Mouse (Mus musculus) liver, adult (tissue): ENCODE data around the gene Cela1.

Source experiments
- GATA4 ChIP-seq: IDR thresholded peaks from 2 replicates; pipeline ENCODE4 v1.6.1; 2014; ENCODE audit warnings: mild to moderate bottlenecking, low read length; ENCODE audit not compliant: insufficient replicate concordance

The Cela1 gene

GRCm38 (mm10) chr15:100717933-100718332 lies 30.2 kb upstream of the Cela1 start:
- no peak for TF ChIP-seq GATA4

- TF ChIP-seq GATA4: no peak
These were observed 27.8 kb upstream of the Cela1 start for GRCm38 (mm10) chr15:100715399-100715993.

GRCm38 (mm10) chr15:100714470-100714869 lies 26.7 kb upstream of the Cela1 start:
- TF ChIP-seq GATA4: no peak

GRCm38 (mm10) chr15:100710838-100711237 lies 23.1 kb upstream of the Cela1 start:
- no peak for TF ChIP-seq GATA4

- TF ChIP-seq GATA4: no peak
These were observed 20.8 kb upstream of the Cela1 start for GRCm38 (mm10) chr15:100708433-100709078.

- TF ChIP-seq GATA4: no peak
These were observed 18.5 kb upstream of the Cela1 start for GRCm38 (mm10) chr15:100706226-100706625.

GRCm38 (mm10) chr15:100705376-100705775 lies 17.7 kb upstream of the Cela1 start:
- TF ChIP-seq GATA4: no peak

- no peak for TF ChIP-seq GATA4
These were observed 16.2 kb upstream of the Cela1 start for GRCm38 (mm10) chr15:100703913-100704312.

GRCm38 (mm10) chr15:100701856-100702255 lies 14.1 kb upstream of the Cela1 start:
- TF ChIP-seq GATA4: no peak

GRCm38 (mm10) chr15:100701108-100701507 lies 13.4 kb upstream of the Cela1 start:
- TF ChIP-seq GATA4: no peak

GRCm38 (mm10) chr15:100700424-100700823 lies 12.7 kb upstream of the Cela1 start:
- no peak for TF ChIP-seq GATA4

- no peak for TF ChIP-seq GATA4
These were observed 11.7 kb upstream of the Cela1 start for GRCm38 (mm10) chr15:100699386-100699785.

- TF ChIP-seq GATA4: no peak
These were observed 10.4 kb upstream of the Cela1 start for GRCm38 (mm10) chr15:100698078-100698477.

GRCm38 (mm10) chr15:100694406-100694805 lies 6.7 kb upstream of the Cela1 start:
- no peak for TF ChIP-seq GATA4

GRCm38 (mm10) chr15:100691990-100692389 lies 4.3 kb upstream of the Cela1 start:
- TF ChIP-seq GATA4: no peak

GRCm38 (mm10) chr15:100686989-100687388 lies 732 bp downstream of the Cela1 start:
- no peak for TF ChIP-seq GATA4

GRCm38 (mm10) chr15:100686434-100686833 lies 1.3 kb downstream of the Cela1 start:
- TF ChIP-seq GATA4: no peak
